Mouse (Mus musculus): Measurements from ENCODE around the gene Zfand6.

- TF ChIP-seq CTCF (IDR thresholded peaks at IDR 0.05; ENCODE audit: extremely low read depth, insufficient read depth, insufficient read length, insufficient replicate concordance) (no peak), POLR2A (IDR thresholded peaks at IDR 0.05; ENCODE audit: low read depth, low read length) (no peak)
These were observed 89.1 kb downstream of the Zfand6 start for GRCm38 (mm10) chr7:84600631-84601030.
